7 mouse cellular contexts compared by ENCODE assay signal in the genomic region with DNA sequence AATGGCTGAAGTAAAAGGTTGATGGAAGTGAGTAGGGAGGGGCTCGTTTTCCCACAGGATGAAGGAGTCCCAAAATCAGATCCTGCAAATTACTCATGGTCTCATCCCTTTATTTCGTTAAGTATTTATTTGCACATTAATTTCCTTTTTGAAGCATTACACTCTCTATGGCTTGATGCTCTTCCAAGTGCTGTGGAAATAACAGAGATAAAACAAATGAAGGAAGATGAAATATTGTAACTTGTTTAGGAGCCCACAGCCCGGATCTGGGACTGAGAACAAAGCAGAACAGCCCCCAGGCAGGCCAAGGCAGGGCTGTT.
DNase-seq lines count a peak whose midpoint lies in the region; ATAC-seq and TF ChIP-seq lines count a peak whose summit lies in the region.
"Not testable (repeated sequence)": the region's sequence is repeated elsewhere in the genome, so short reads cannot be mapped to it uniquely, and the experiment has no call there.

No protein-coding gene starts in this region.

- not testable (repeated sequence) for TF ChIP-seq POLR2A in heart, adult 2 months (IDR thresholded peaks at IDR 0.05; ENCODE audit: insufficient read depth, low read depth, low read length)

- 45% methylated on average over 3 of the region's 3 CpGs for WGBS in embryonic facial prominence, embryonic 11.5 days
- 17% methylated on average over 3 of the region's 3 CpGs for WGBS in heart, adult 2 months
- 32% methylated on average over 3 of the region's 3 CpGs for WGBS in hindbrain, postnatal 0 days
- 27% methylated on average over 3 of the region's 3 CpGs for WGBS in limb, embryonic 13.5 days
- 32% methylated on average over 3 of the region's 3 CpGs for WGBS in neural tube, embryonic 15.5 days

- not testable (repeated sequence) for TF ChIP-seq CTCF in heart, adult 2 months (IDR thresholded peaks at IDR 0.05); hindbrain, postnatal 0 days (IDR thresholded peaks at IDR 0.05; ENCODE audit: low read depth)

- H3K27ac ChIP-seq in embryonic facial prominence, embryonic 11.5 days (replicated peaks; ENCODE audit: low read depth, low read length); hindbrain, postnatal 0 days; limb, embryonic 13.5 days; neural tube, embryonic 15.5 days (replicated peaks): not testable (repeated sequence)
- peak overlapping the region; percentile 24; the same call in 1 of the 2 replicates for H3K27ac ChIP-seq in heart, adult 2 months

- not testable (repeated sequence) for ATAC-seq in embryonic facial prominence, embryonic 11.5 days (replicated peaks; ENCODE audit: insufficient number of reproducible peaks, low FRiP score, low TSS enrichment, low read depth); hindbrain, postnatal 0 days; limb, embryonic 13.5 days (ENCODE audit: low FRiP score, low read depth); neural tube, embryonic 15.5 days (ENCODE audit: low FRiP score)

- not testable (repeated sequence) for H3K36me3 ChIP-seq in embryonic facial prominence, embryonic 11.5 days (replicated peaks; ENCODE audit: control insufficient read depth, insufficient read depth, low read depth, low read length); heart, adult 2 months (ENCODE audit: control insufficient read depth, insufficient read depth, low read length); hindbrain, postnatal 0 days (ENCODE audit: insufficient read depth, low read length); limb, embryonic 13.5 days; neural tube, embryonic 15.5 days

- H3K4me3 ChIP-seq in embryonic facial prominence, embryonic 11.5 days (ENCODE audit: low read depth, low read length): peak overlapping the region; percentile 45; the same call in 1 of the 2 replicates
- H3K4me3 ChIP-seq in heart, adult 2 months: peak overlapping the region; percentile 69
- peak overlapping the region; percentile 43 for H3K4me3 ChIP-seq in hindbrain, postnatal 0 days (ENCODE audit: low read length)
- H3K4me3 ChIP-seq in limb, embryonic 13.5 days: peak overlapping the region; percentile 49
- H3K4me3 ChIP-seq in neural tube, embryonic 15.5 days (replicated peaks): peak overlapping the region; percentile 48

- H3K4me1 ChIP-seq in embryonic facial prominence, embryonic 11.5 days (ENCODE audit: control insufficient read depth, insufficient read depth, low read length); heart, adult 2 months (ENCODE audit: control insufficient read depth, insufficient read depth, low read length); hindbrain, postnatal 0 days (ENCODE audit: insufficient read depth, low read length); limb, embryonic 13.5 days; neural tube, embryonic 15.5 days: not testable (repeated sequence)

- H3K4me2 ChIP-seq in embryonic facial prominence, embryonic 11.5 days (ENCODE audit: low read depth, low read length); hindbrain, postnatal 0 days (ENCODE audit: low read depth, low read length): not testable (repeated sequence)
- H3K4me2 ChIP-seq in limb, embryonic 13.5 days (replicated peaks): peak overlapping the region; percentile 37; the same call in 1 of the 2 replicates
- peak overlapping the region; percentile 29 for H3K4me2 ChIP-seq in neural tube, embryonic 15.5 days

- H3K9ac ChIP-seq in embryonic facial prominence, embryonic 11.5 days (replicated peaks; ENCODE audit: low read length); heart, adult 2 months (ENCODE audit: low read depth, low read length); hindbrain, postnatal 0 days (replicated peaks; ENCODE audit: low read length); limb, embryonic 13.5 days; neural tube, embryonic 15.5 days (replicated peaks): not testable (repeated sequence)

- TF ChIP-seq EP300 in heart, adult 2 months (IDR thresholded peaks at IDR 0.05; ENCODE audit: insufficient read depth, low read depth, low read length): not testable (repeated sequence)

- intact Hi-C loops in heart, adult 2 months (cut with DNase I): not testable (repeated sequence)

- not testable (repeated sequence) for H3K9me3 ChIP-seq in embryonic facial prominence, embryonic 11.5 days (replicated peaks; ENCODE audit: control insufficient read depth, low read length); hindbrain, postnatal 0 days (ENCODE audit: low read length); limb, embryonic 13.5 days; neural tube, embryonic 15.5 days (replicated peaks)

- DNase-seq in WW6 (ENCODE audit: low read depth, low spot score): peak; percentile 14
- peak; percentile 14 for DNase-seq in embryonic facial prominence, embryonic 11.5 days (ENCODE audit: low spot score)
- not testable (repeated sequence) for DNase-seq in heart, adult 2 months
- peak; percentile 3 for DNase-seq in hindbrain, postnatal 0 days (ENCODE audit: low spot score)
- DNase-seq in mesoderm, embryonic 11.5 days (ENCODE audit: low read depth, low spot score): peak; percentile 0

- not testable (repeated sequence) for H3K79me2 ChIP-seq in heart, adult 2 months (replicated peaks; ENCODE audit: control insufficient read depth, insufficient read depth, low read length)

- H3K27me3 ChIP-seq in embryonic facial prominence, embryonic 11.5 days (ENCODE audit: control insufficient read depth, insufficient read depth, low read length); heart, adult 2 months (ENCODE audit: control insufficient read depth, insufficient read depth, low read length); hindbrain, postnatal 0 days (ENCODE audit: insufficient read depth, low read length); limb, embryonic 13.5 days; neural tube, embryonic 15.5 days (replicated peaks): not testable (repeated sequence)
